Mouse (Mus musculus) embryonic facial prominence, embryonic 15.5 days (tissue): ENCODE measurements at regions not wholly inside any gene's neighbourhood (a gene's known extent, or its start where the extent isn't known, plus 50 kb on each side); places are given as distances from the start of the nearest gene placed in this dataset.

Experiments used
- ATAC-seq: fragments of 200-750 bp; cut with Nextera tagmentation; 2 replicates; pipeline ENCODE4 v1.8.0; 2017; ENCODE audit warnings: low read depth, moderate TSS enrichment; ENCODE audit not compliant: insufficient number of reproducible peaks, low FRiP score, low TSS enrichment
- H3K27ac ChIP-seq: fragments of 300-500 bp; sonication (generic); replicated peaks from 2 replicates; pipeline ENCODE4 v1.5.1; 2015; ENCODE audit warnings: mild to moderate bottlenecking, inconsistent platforms
- H3K27me3 ChIP-seq: fragments of 300-500 bp; sonication (generic); 2 replicates; pipeline ENCODE4 v1.6.1; 2015; ENCODE audit warnings: inconsistent platforms
- H3K36me3 ChIP-seq: fragments of 300-500 bp; sonication (generic); 2 replicates; pipeline ENCODE4 v1.6.1; 2015; ENCODE audit warnings: mild to moderate bottlenecking, inconsistent platforms
- H3K4me1 ChIP-seq: fragments of 300-500 bp; sonication (generic); 2 replicates; pipeline ENCODE4 v1.6.1; 2015; ENCODE audit warnings: inconsistent platforms
- H3K4me2 ChIP-seq: fragments of 300-500 bp; sonication (generic); replicated peaks from 2 replicates; pipeline ENCODE4 v1.6.1; 2015; ENCODE audit warnings: mild to moderate bottlenecking, inconsistent platforms
- H3K4me3 ChIP-seq: fragments of 300-500 bp; sonication (generic); replicated peaks from 2 replicates; pipeline ENCODE4 v1.5.1; 2015; ENCODE audit warnings: mild to moderate bottlenecking, inconsistent platforms
- H3K9ac ChIP-seq: fragments of 300-500 bp; sonication (generic); 2 replicates; pipeline ENCODE4 v1.6.1; 2015; ENCODE audit warnings: inconsistent platforms
- H3K9me3 ChIP-seq: fragments of 300-500 bp; sonication (generic); replicated peaks from 2 replicates; pipeline ENCODE4 v1.6.1; 2016; ENCODE audit warnings: inconsistent platforms
- WGBS: fragments of 180-500 bp; shearing (Covaris S2); methylation state at CpG from one replicate; pipeline ENCODE4 v1.1.7; 2015; 5-methylcytosine and 5-hydroxymethylcytosine counted together

DNA sequence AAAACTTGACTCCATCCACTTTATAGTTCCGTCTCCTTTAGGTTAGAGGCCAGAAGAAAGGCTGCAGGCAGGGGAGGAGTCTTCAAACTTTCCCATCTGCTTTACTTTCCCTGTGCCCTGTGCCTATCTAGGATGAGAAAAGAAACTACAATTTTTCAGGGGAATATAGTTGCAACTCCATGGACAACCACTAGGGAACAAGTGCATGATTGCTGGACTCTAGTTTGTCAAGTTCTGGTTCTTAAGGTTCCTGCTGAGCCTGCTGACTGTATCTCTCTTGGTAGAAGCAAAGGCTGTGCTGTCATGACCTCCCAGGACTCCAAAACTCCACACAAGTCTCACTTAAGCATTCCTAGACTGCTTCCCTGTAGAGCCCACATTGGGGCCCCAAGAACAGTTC lies 157.0 kb upstream of the Kirrel3 start:
- 71% methylated on average over 1 of the region's 1 CpGs for WGBS
- H3K27me3 ChIP-seq = no peaks in the 10 kb centered on the region
- ATAC-seq = no peak
- H3K9ac ChIP-seq = no peak overlapping the region
- H3K27ac ChIP-seq = no peak overlapping the region
- no peaks in the 10 kb centered on the region for H3K4me1 ChIP-seq
- no peaks in the 10 kb centered on the region for H3K9me3 ChIP-seq
- H3K4me2 ChIP-seq = no peak overlapping the region
- H3K36me3 ChIP-seq = no peaks in the 10 kb centered on the region
- H3K4me3 ChIP-seq = no peak overlapping the region

DNA sequence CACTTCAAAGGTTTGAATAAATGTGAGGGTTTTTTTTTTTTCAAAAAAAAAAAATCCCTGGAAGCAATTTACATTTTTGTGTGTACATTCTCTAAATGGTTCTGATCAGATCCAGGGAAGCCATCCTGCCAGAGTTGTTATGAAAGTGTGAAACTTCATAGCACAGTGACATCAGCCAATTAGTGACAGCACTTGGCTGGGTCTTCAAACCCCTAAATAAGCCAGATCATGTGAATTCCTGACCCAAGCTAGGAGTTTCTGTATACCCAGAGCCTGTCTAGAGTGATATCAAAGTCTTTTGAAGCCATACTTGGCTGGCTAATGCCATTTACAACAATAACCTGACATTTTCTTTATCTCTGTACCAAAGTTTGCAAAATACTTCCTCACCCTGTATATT lies 151.6 kb upstream of the Kirrel3 start:
- Histone ChIP-seq H3K4me3 (no peak overlapping the region), H3K36me3 (no peaks in the 10 kb centered on the region), H3K4me1 (no peaks in the 10 kb centered on the region), H3K27me3 (no peaks in the 10 kb centered on the region), H3K4me2 (no peak overlapping the region), H3K27ac (no peak overlapping the region), H3K9ac (no peak overlapping the region), H3K9me3 (no peaks in the 10 kb centered on the region)
- no peak for ATAC-seq

DNA sequence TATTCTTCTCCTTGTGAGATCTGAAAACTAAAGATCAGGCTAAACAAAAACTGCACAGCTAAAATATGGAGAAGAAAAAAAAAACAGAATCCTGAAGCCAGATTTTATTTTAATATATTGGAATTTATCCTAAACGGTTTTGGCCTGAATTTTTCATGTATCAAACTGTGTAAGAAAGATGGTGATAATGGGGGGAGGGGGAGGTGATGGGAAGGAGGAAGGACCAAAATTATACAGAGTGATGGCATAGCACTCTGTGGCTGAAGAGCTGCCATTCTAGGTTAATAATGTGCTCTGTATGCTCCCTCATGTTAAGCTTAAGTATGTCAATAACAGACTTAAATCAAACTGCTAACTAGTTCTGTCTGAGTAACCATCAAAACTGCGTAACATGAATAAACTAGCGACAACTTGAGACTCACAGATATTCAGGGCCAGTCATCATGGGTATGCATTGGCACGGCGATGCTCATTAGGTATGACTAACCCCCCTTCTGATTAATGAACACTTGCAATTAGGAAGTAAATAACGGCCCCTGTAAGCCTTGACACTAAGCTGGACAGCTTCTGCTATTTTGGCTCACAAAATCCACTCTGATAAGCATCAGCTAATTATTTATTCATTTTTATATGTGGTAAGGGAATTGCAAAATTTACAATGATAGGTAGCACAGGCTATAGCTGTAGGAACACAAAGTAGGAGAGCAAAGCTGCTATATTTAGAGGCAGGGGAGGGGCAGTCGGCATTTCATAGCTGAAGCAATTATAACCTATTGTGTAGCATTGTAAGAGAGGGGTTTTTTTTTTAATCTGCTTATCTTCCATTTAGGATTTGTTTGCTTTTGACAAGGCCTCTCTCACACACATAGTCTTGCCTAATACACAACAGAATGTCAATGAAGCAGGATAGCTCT lies 150.9 kb upstream of the Kirrel3 start:
- H3K27me3 ChIP-seq = no peaks in the 10 kb centered on the region
- H3K4me3 ChIP-seq = no peak overlapping the region
- WGBS = 70% methylated on average over 7 of the region's 7 CpGs
- no peak overlapping the region for H3K9ac ChIP-seq
- H3K4me1 ChIP-seq = no peaks in the 10 kb centered on the region
- no peaks in the 10 kb centered on the region for H3K36me3 ChIP-seq
- no peaks in the 10 kb centered on the region for H3K9me3 ChIP-seq
- no peak for ATAC-seq
- no peak overlapping the region for H3K27ac ChIP-seq
- H3K4me2 ChIP-seq = no peak overlapping the region

DNA sequence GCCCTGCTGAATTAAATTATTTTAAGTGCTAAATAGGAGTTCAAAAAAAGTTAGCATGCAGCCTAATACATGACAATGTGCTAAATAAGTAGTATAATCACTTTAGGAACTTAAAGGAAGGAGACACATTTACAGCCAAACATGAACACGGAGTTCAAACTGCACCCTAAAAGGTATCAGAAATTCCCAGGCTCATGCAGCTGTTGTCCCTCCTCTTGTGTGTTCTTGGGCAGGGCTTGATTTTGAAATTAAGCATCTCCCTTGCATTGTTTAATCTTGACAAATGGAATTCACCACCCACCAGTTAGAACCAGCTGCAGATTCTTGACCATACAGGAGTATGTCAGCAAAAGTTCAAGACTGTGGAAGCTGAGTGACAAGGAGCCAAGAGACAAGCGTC lies 137.3 kb upstream of the Kirrel3 start:
- peaks cover under 1% of the 10 kb centered on the region; the same call in 1 of the 2 replicates for H3K27me3 ChIP-seq
- H3K27ac ChIP-seq = no peak overlapping the region
- no peaks in the 10 kb centered on the region for H3K4me1 ChIP-seq
- no peak overlapping the region for H3K4me3 ChIP-seq
- no peak overlapping the region for H3K4me2 ChIP-seq
- H3K36me3 ChIP-seq = no peaks in the 10 kb centered on the region
- no peak for ATAC-seq
- H3K9ac ChIP-seq = no peak overlapping the region
- WGBS = 55% methylated on average over 2 of the region's 2 CpGs
- H3K9me3 ChIP-seq = no peaks in the 10 kb centered on the region

DNA sequence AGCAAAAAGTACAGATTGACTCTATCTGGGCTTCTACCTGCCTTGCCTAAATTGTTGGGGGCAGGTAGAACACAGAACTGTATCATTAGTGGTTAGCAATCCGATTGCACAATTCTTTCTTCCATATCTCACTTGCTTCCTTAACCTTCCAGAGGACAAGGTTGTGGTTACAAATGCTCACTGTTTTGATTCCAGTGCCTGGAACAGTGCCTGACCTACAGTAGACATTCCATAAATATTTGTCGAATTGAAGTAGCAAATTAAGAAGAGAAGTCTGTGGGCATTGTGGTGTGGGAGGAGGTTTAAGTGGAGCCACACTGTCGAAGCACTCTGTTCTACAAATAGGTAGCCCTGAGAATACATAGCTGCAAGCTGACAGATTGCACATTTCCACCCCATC lies 135.7 kb upstream of the Kirrel3 start:
- Histone ChIP-seq H3K36me3 (no peaks in the 10 kb centered on the region), H3K27ac (no peak overlapping the region), H3K4me3 (no peak overlapping the region), H3K9me3 (no peaks in the 10 kb centered on the region), H3K27me3 (peaks cover 2% of the 10 kb centered on the region; the same call in 1 of the 2 replicates), H3K4me2 (no peak overlapping the region), H3K4me1 (no peaks in the 10 kb centered on the region), H3K9ac (no peak overlapping the region)
- no peak for ATAC-seq
- WGBS = 62% methylated on average over 3 of the region's 3 CpGs

DNA sequence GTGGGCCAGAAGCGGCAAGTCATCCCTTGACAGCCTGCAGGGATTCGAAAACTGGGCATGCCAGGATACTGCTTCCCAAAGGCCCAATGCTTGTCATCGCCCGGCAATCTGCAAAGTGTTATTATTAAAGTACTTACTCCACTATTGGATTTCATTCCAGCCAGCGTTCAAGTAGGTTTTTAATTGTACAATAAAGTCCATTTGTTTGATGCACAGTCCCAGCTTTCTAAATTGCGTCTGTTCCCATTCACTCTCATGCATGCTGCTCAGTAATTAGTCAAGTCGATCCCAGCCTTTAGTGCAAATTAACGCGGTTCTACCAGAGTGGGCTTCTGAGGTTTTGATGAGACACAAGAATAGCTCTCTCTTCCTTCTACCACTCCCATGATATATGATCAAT lies 131.9 kb upstream of the Kirrel3 start:
- Histone ChIP-seq H3K36me3 (no peaks in the 10 kb centered on the region), H3K27ac (no peak overlapping the region), H3K9ac (no peak overlapping the region), H3K9me3 (no peaks in the 10 kb centered on the region), H3K4me1 (no peaks in the 10 kb centered on the region), H3K4me3 (no peak overlapping the region), H3K4me2 (no peak overlapping the region), H3K27me3 (peaks cover 2% of the 10 kb centered on the region; the same call in 1 of the 2 replicates)
- ATAC-seq = no peak
- 58% methylated on average over 9 of the region's 9 CpGs for WGBS

DNA sequence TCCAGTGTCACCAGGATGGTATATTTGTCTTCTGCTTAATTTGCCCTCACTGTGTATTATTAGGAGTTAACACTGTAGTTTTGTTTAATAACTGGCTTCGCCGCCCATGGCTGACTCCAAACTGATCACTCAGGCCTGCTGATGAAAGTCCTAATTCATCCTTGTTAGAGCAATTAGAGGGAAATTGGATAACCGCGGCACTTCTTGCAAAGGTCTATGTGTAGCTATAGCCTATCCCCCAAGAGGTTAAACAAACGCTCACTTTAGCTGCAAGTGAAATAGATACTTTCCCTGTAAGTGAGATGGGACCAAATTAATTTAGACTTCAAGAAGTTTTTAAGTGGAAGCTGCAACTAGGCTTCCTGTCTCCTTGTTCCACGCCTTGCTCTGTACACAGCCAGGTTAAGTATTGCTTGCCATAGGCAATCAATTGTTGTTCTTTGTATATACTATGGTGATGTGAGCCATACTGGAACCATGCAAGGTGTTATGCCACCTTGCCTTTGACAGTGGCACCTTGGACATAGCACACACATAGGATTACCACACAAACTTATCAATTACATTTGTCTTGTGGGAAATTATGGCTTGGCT lies 130.9 kb upstream of the Kirrel3 start:
- Histone ChIP-seq H3K9ac (no peak overlapping the region), H3K9me3 (no peaks in the 10 kb centered on the region), H3K4me1 (no peaks in the 10 kb centered on the region), H3K27me3 (peaks cover 2% of the 10 kb centered on the region; the same call in 1 of the 2 replicates), H3K36me3 (no peaks in the 10 kb centered on the region), H3K4me3 (no peak overlapping the region), H3K27ac (no peak overlapping the region), H3K4me2 (no peak overlapping the region)
- ATAC-seq = no peak
- whole genome bisulfite sequencing = 34% methylated on average over 6 of the region's 6 CpGs

DNA sequence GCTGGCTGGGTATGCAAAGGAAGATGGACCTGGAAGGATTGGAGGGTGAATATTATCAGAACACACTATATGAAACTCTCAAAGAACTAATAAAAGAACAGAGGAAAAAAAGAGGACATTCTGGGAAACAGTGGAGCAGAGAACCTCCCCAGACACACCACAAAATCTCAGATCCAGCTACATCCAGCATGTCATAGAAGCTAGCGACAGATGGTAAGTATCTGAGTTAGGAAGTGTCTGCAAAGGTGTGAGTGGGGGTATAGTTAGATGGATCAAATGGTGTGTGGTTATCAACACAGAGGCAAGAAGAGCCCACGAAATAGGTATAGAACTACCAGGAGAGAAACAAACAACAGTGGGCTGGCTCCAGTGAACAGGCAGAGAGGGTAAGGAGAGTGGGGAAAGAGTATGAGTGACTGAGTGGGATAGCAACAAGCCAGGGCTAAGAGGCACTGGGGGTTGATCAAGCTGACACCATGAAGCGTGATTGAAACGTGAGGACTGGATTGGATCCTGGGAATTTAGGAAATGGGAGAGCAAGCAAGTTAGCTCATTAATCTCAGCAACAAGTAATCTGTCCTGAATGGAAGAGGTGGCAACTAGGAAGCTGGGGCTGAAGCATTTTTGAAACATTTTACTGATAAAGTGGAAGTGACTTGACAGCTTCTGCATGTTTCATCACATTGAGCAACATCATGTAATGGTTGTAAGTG lies 114.9 kb upstream of the Kirrel3 start:
- H3K9ac ChIP-seq = no peak overlapping the region
- H3K27ac ChIP-seq = no peak overlapping the region
- H3K4me2 ChIP-seq = no peak overlapping the region
- H3K4me3 ChIP-seq = no peak overlapping the region
- ATAC-seq = no peak
- WGBS = 80% methylated on average over 4 of the region's 4 CpGs
- H3K4me1 ChIP-seq = no peaks in the 10 kb centered on the region
- no peaks in the 10 kb centered on the region for H3K27me3 ChIP-seq
- H3K36me3 ChIP-seq = no peaks in the 10 kb centered on the region
- no peaks in the 10 kb centered on the region for H3K9me3 ChIP-seq

DNA sequence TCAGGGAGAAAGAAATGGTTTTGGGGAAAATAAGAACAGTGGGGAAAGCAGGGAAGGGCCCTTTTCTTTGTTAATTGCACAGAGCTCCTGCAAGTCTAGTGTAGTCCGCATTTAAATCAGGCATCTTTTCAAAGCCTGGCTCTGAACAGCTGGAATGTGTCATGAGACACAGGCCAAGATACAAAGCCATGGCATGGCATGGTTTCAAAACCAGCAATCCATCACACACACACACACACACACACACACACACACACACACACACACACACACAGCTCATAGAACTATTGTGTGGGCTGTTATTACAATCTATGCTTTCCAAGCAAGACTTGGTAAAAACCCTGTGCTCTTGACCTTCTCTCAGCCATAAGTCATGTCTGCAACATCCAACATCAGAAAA lies 110.5 kb upstream of the Kirrel3 start:
- Histone ChIP-seq H3K36me3 (no peaks in the 10 kb centered on the region), H3K27ac (no peak overlapping the region), H3K4me1 (no peaks in the 10 kb centered on the region), H3K4me3 (no peak overlapping the region), H3K9me3 (no peaks in the 10 kb centered on the region), H3K4me2 (no peak overlapping the region), H3K9ac (no peak overlapping the region), H3K27me3 (no peaks in the 10 kb centered on the region)
- no peak for ATAC-seq
- WGBS = 73% methylated on average over 1 of the region's 1 CpGs

DNA sequence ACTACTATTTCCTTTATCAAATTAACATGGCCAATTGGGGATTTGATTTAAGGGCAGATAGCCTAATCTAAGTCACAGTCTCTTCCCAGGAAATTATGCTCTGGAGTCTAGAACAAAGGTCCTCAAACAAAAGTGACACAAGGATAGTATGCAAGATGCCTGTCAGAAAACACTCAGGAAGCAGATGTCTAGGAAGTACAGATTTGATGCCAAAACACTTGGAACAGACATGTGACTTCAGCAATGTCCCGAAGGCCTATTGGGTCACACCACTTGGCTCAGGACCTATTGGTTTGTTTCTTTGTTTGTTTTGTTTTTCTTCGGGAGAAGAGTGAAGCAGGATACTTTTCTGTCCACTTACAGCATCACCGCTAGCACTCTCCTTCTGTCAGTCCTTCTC lies 105.7 kb upstream of the Kirrel3 start:
- Histone ChIP-seq H3K4me2 (no peak overlapping the region), H3K4me1 (no peaks in the 10 kb centered on the region), H3K9me3 (no peaks in the 10 kb centered on the region), H3K4me3 (no peak overlapping the region), H3K27ac (no peak overlapping the region), H3K9ac (no peak overlapping the region), H3K27me3 (no peaks in the 10 kb centered on the region; the same call in 1 of the 2 replicates), H3K36me3 (no peaks in the 10 kb centered on the region)
- whole genome bisulfite sequencing = 66% methylated on average over 3 of the region's 3 CpGs
- ATAC-seq = no peak

DNA sequence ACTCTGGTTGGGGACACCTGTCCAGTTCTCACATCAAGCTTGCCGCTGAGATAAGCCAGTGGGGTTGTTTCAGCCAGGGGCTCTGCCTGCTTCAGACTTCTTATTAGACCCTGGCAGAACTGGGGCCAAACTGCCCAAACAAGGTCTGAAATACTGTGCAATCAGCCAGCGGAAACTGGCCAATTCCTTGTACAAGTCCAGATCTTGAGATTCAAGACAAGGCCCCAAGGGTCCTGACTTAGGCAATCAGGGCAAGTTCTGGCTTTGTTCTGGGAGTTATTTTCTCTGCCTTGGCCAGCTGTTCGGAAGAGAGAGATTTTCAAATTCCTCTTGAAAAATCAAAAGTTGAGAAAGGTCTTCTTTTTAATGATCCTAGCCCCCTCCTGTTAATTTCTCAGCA lies 104.1 kb upstream of the Kirrel3 start:
- no peak for ATAC-seq
- 68% methylated on average over 3 of the region's 3 CpGs for WGBS
- H3K4me2 ChIP-seq = no peak overlapping the region

More for the DNA sequence above, 104.1 kb upstream of the Kirrel3 start:
- Histone ChIP-seq H3K27me3 (no peaks in the 10 kb centered on the region; the same call in 1 of the 2 replicates), H3K36me3 (no peaks in the 10 kb centered on the region), H3K4me3 (no peak overlapping the region), H3K9me3 (no peaks in the 10 kb centered on the region), H3K4me1 (no peaks in the 10 kb centered on the region), H3K9ac (no peak overlapping the region), H3K27ac (no peak overlapping the region)
